Mouse (Mus musculus): Measurements from ENCODE around the gene Rpl35a. TPM values are rescaled to one million over a fixed set of nuclear protein-coding genes. Genes with fewer than 3 reads are reported as not detected.

Rpl35a gene
- polyA plus RNA-seq (2016; fragmentation: Nextera tagmentation; extraction: Ambion mirVana), result 1,017 and 1,037 TPM in 2 replicates

DNA sequence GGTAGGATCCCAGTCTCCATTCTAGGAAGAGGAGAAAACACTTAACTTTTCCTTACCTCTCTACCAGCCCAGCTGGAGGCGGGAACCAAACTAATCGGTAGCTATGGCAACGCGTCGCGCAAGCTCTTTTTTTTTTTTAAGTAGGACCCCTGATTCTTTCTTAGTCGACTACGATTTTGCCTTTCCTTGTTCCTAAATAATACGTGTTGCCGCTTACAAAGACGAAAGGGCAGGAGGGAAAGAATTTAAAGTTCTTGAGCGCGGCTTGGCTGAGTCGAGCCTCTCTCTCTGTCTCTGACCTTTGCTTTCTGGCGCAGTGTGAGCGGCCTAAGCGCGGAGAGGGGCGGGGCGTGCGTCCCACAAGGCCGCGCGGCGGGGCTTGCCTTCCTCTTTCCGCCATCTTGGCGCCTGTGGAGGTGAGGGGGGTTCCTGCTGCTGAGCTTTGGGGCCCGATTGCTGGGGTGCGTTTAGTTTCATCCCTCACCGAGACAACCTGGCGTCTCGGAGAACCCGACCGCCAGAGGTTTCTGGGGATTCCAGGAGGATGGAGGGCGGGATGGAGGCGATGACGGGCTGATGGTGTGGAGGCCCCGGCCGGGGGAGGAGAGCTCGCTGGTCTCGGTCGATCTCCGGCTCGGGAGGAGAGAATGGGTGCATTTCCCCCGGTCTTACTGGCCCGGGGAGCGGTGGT is at the start of gene Rpl35a, which contains the start of gene Iqcg:
Rpl35a (plus strand) TSS at position 359 of the 691 bp plus-strand sequence.
Iqcg (minus strand) TSS at position 124 of the 691 bp plus-strand sequence.
- Histone ChIP-seq H3K27me3 (ENCODE audit: poor library complexity, severe bottlenecking) (no peaks in the 10 kb centered on the region), H3K4me1 (peaks cover 36% of the 10 kb centered on the region), H3K9me3 (no peaks in the 10 kb centered on the region), H3K36me3 (replicated peaks) (peaks cover 37% of the 10 kb centered on the region), H3K4me3 (peak within 1 kb of the TSS; percentile 96), H3K27ac (peak within 1 kb of the TSS; percentile 98)
- peak; percentile 90 for DNase-seq (ENCODE audit: extremely low spot score, low spot score)
- WGBS, result under 1% methylated on average over 47 of the region's 47 CpGs

- Histone ChIP-seq H3K4me1 (0 out of 2 replicates have a peak, but pooled peaks cover 4% of the 10 kb centered on the region), H3K36me3 (replicated peaks) (peaks cover 79% of the 10 kb centered on the region), H3K9me3 (no peaks in the 10 kb centered on the region), H3K27ac (no peak overlapping the region), H3K27me3 (ENCODE audit: poor library complexity, severe bottlenecking) (no peaks in the 10 kb centered on the region), H3K4me3 (no peak overlapping the region)
- WGBS, result 94% methylated on average over 7 of the region's 7 CpGs
- no peak for DNase-seq (ENCODE audit: extremely low spot score, low spot score)
These were observed 49.4 kb upstream of the Rpl35a start for GRCm38 (mm10) chr16:33006888-33007287.

DNA sequence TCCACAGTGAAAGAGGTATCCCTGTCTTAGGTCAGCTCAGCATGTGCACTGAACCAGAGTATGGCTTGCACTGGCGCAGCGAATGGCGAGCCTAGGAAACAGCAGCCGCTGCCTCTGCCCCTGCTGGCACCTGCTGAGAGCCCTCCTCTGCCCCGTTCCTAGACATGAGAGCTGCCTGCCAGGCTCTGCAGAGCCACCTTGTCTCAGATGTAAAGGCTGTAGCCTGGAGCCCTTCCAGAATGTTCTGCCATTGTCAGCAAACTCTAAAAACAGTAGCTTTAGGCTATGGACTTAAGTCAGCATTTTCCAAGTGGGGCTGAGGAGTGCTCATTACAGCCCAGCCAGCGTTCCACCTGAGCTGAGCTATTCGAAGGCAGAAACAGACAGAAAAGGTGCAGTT is 48.8 kb upstream of the Rpl35a start:
- H3K9me3 ChIP-seq, result no peaks in the 10 kb centered on the region
- no peak overlapping the region for H3K27ac ChIP-seq
- no peaks in the 10 kb centered on the region for H3K27me3 ChIP-seq (ENCODE audit: poor library complexity, severe bottlenecking)
- 0 out of 2 replicates have a peak, but pooled peaks cover 4% of the 10 kb centered on the region for H3K4me1 ChIP-seq
- no peak for DNase-seq (ENCODE audit: extremely low spot score, low spot score)
- peaks cover 80% of the 10 kb centered on the region for H3K36me3 ChIP-seq (replicated peaks)
- WGBS, result 86% methylated on average over 7 of the region's 7 CpGs
- H3K4me3 ChIP-seq, result no peak overlapping the region

DNA sequence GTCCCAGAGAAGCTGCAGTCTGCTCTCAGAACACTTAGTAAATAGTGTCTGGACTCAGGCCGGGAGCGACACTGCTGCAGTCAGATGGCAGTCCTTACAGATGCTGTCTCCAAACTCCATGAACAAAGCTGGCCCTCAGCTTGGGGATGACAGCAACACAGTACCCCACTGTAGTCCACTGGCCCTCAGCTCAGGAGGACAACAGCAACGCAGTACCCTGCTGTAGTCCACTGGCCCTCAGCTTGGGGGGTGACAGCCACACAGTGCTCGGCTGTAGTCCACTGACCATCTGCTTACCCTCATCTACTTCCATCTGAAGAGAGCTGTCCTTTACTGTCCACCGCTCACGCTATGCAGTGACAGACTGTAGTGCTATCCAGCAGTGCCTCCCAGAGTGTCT is 46.1 kb upstream of the Rpl35a start:
- Histone ChIP-seq H3K36me3 (replicated peaks) (peaks cover 91% of the 10 kb centered on the region), H3K4me3 (no peak overlapping the region), H3K9me3 (no peaks in the 10 kb centered on the region), H3K27me3 (ENCODE audit: poor library complexity, severe bottlenecking) (no peaks in the 10 kb centered on the region), H3K4me1 (0 out of 2 replicates have a peak, but pooled peaks cover 4% of the 10 kb centered on the region), H3K27ac (no peak overlapping the region)
- WGBS, result 97% methylated on average over 6 of the region's 6 CpGs
- DNase-seq (ENCODE audit: extremely low spot score, low spot score), result no peak

DNA sequence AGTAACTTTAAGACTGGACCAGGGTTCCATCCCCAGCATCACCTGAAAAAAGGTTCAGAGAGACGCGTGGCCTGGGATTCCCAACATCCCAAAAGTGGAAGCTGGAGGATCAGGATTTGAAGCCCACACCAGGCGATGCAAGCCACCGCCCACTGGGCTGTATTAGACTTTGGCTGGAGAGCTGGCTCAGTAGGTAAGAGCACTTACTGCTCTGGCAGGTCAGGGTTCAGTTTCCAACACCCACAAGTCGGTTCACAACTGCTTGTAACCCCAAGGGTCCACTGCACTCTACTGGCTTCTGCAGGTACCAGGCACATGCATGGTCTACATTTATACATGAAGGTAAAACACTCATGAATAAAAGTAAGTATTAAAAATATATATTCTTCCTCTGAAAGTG is 42.5 kb upstream of the Rpl35a start:
- Histone ChIP-seq H3K4me1 (no peaks in the 10 kb centered on the region), H3K4me3 (no peak overlapping the region), H3K36me3 (replicated peaks) (peaks cover 63% of the 10 kb centered on the region), H3K27ac (no peak overlapping the region), H3K27me3 (ENCODE audit: poor library complexity, severe bottlenecking) (no peaks in the 10 kb centered on the region), H3K9me3 (no peaks in the 10 kb centered on the region)
- 96% methylated on average over 5 of the region's 5 CpGs for WGBS
- DNase-seq (ENCODE audit: extremely low spot score, low spot score), result no peak

DNA sequence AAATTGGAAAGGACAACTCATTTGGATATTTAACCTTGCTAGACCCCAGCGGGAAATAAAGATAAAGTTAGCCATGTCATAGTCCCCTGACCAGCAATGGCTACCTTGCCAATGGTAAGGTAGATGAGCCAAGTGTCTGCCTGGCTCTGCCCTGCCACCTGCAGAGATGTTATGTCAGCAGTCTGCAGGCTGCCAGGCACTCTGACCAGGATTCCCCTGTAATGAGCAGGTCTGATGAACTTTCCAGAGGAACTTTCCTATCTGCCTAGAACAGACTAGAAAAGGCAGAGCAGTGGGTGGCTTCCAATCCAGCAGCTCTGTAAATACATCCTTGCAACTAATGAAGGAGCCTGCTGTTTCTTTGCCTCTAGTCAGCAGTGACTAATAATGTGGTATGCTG is 41.3 kb upstream of the Rpl35a start:
- Histone ChIP-seq H3K4me3 (no peak overlapping the region), H3K9me3 (no peaks in the 10 kb centered on the region), H3K4me1 (no peaks in the 10 kb centered on the region), H3K27ac (no peak overlapping the region), H3K27me3 (ENCODE audit: poor library complexity, severe bottlenecking) (no peaks in the 10 kb centered on the region), H3K36me3 (replicated peaks) (peaks cover 52% of the 10 kb centered on the region)
- DNase-seq (ENCODE audit: extremely low spot score, low spot score), result no peak
- 95% methylated on average over 1 of the region's 1 CpGs for WGBS

DNA sequence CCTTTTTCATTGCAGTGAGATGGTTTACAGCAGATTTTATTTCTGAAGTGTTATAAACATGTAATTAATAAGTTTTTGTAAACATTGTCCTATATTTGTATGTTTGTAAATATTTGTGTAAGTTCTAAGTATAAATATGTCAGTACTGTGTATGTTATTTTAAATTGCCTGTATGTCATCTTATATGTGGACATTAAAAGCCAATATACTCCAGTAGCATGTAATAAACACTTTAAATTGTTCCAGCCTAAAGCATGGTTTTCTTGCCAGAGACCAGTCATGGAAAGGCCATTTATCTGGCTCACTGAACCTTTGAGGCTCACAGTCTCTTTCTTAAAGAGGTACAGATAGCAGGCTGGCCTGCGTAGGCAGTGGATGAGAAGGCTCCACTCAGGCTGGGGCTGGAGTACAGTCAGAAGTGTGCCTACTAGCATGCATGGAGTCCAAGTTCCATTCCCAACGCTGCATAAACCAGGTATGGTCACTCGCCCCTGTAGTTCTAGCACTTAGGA is 40.8 kb upstream of the Rpl35a start:
- no peak overlapping the region for H3K27ac ChIP-seq
- WGBS, result 93% methylated on average over 3 of the region's 3 CpGs

DNA sequence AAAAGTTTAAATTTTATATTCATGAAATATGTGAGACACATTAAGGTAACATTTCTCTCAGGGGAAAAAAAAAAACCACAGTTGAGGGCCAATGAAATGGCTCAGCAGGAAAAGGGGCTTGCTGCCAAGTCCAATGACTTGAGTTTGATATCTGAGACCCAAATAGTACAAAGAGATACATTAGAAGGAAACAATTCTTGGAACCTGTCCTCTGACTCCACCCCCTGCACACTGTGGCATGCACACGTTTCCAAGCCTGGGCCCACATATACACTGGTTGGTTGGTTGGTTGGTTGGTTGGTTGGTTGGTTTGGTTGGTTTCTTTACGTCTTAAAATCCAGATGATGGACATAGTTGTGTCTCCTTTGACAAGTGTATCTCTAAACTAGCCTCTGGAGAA is 40.3 kb upstream of the Rpl35a start:
- H3K36me3 ChIP-seq (replicated peaks), result peaks cover 43% of the 10 kb centered on the region
- H3K4me3 ChIP-seq, result no peak overlapping the region
- H3K27ac ChIP-seq, result no peak overlapping the region
- H3K4me1 ChIP-seq, result no peaks in the 10 kb centered on the region
- 89% methylated on average over 2 of the region's 2 CpGs for WGBS
- H3K27me3 ChIP-seq (ENCODE audit: poor library complexity, severe bottlenecking), result no peaks in the 10 kb centered on the region
- no peak for DNase-seq (ENCODE audit: extremely low spot score, low spot score)
- H3K9me3 ChIP-seq, result no peaks in the 10 kb centered on the region

More for the DNA sequence above, 40.8 kb upstream of the Rpl35a start:
- Histone ChIP-seq H3K4me1 (no peaks in the 10 kb centered on the region), H3K9me3 (no peaks in the 10 kb centered on the region), H3K36me3 (replicated peaks) (peaks cover 47% of the 10 kb centered on the region), H3K27me3 (ENCODE audit: poor library complexity, severe bottlenecking) (no peaks in the 10 kb centered on the region), H3K4me3 (no peak overlapping the region)
- DNase-seq (ENCODE audit: extremely low spot score, low spot score), result no peak

- no peaks in the 10 kb centered on the region for H3K9me3 ChIP-seq
- no peak for DNase-seq (ENCODE audit: extremely low spot score, low spot score)
- H3K27ac ChIP-seq, result no peak overlapping the region
- peaks cover 31% of the 10 kb centered on the region for H3K36me3 ChIP-seq (replicated peaks)
- H3K4me3 ChIP-seq, result no peak overlapping the region
- 90% methylated on average over 5 of the region's 5 CpGs for whole genome bisulfite sequencing
- no peaks in the 10 kb centered on the region for H3K4me1 ChIP-seq
- no peaks in the 10 kb centered on the region for H3K27me3 ChIP-seq (ENCODE audit: poor library complexity, severe bottlenecking)
These were observed 38.4 kb upstream of the Rpl35a start for GRCm38 (mm10) chr16:33017677-33018349.

GRCm38 (mm10) chr16:33019117-33019770 is 37.0 kb upstream of the Rpl35a start:
- 85% methylated on average over 21 of the region's 21 CpGs for WGBS
- peaks cover 17% of the 10 kb centered on the region for H3K36me3 ChIP-seq (replicated peaks)
- DNase-seq (ENCODE audit: extremely low spot score, low spot score), result no peak
- no peak overlapping the region for H3K4me3 ChIP-seq
- H3K27ac ChIP-seq, result no peak overlapping the region
- H3K4me1 ChIP-seq, result no peaks in the 10 kb centered on the region
- no peaks in the 10 kb centered on the region for H3K27me3 ChIP-seq (ENCODE audit: poor library complexity, severe bottlenecking)
- no peaks in the 10 kb centered on the region for H3K9me3 ChIP-seq

GRCm38 (mm10) chr16:33021381-33021780 is 34.9 kb upstream of the Rpl35a start:
- WGBS, result 86% methylated on average over 3 of the region's 3 CpGs
- Histone ChIP-seq H3K9me3 (no peaks in the 10 kb centered on the region), H3K27ac (no peak overlapping the region), H3K4me1 (no peaks in the 10 kb centered on the region), H3K36me3 (replicated peaks) (peaks cover 6% of the 10 kb centered on the region; the same call in 1 of the 2 replicates), H3K27me3 (ENCODE audit: poor library complexity, severe bottlenecking) (no peaks in the 10 kb centered on the region), H3K4me3 (no peak overlapping the region)
- no peak for DNase-seq (ENCODE audit: extremely low spot score, low spot score)

DNA sequence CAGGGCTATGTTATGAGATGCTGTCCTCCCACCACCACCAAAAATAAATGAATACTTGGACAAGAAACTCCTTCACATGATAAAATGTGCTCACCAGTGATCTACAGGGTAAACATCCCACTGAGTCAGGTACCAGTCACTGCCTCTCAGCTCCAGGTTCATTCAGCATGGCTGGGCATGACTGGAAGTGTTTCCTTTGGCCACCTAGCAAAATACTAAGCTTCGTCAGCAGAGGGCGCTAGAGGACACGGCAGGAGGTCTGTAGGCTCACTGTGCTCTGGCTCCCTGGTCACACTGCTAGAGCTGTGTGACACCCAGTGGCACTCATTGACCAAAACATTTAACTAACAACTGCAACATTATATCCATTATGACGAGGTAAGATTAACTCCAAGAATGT is 32.5 kb upstream of the Rpl35a start:
- Histone ChIP-seq H3K27ac (no peak overlapping the region), H3K36me3 (replicated peaks) (no peaks in the 10 kb centered on the region), H3K4me1 (no peaks in the 10 kb centered on the region), H3K9me3 (no peaks in the 10 kb centered on the region), H3K27me3 (ENCODE audit: poor library complexity, severe bottlenecking) (no peaks in the 10 kb centered on the region), H3K4me3 (no peak overlapping the region)
- peak; percentile 78 for DNase-seq (ENCODE audit: extremely low spot score, low spot score)
- 7% methylated on average over 4 of the region's 4 CpGs for WGBS
